24 mouse cellular contexts compared by ENCODE assay signal in the genomic region with DNA sequence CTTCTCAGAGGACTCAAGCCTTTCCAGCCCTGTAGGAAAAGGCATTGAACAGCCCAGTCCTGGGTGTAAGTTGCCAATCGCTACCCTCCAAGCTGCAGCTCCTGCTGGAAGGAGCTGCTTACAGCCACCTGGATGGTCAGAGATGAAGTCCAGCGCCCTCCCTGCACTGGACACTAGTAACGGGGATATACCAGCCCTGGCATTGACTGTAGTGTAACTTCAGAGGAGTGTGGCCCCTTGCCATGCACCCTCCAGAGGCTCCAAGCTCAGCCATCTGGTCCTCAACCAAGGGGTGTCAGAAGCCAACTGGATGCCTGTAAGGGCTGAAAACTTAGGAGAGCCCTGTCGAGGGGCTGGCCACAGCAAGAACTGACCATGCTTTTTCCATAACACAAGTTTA. TPM values are rescaled to one million over a fixed set of nuclear protein-coding genes. Genes with fewer than 3 reads are reported as not detected.
DNase-seq lines count a peak whose midpoint lies in the region; ATAC-seq and TF ChIP-seq lines count a peak whose summit lies in the region.
"Had no signal": no experiment of that assay in that cellular context is flagged by ENCODE, and none has a peak within 500 bp of the region (broad histone marks: within the 10 kb centered on the region; RNA-seq: fewer than 3 reads in every experiment).

No protein-coding gene starts in this region.

- 91% methylated on average over 4 of the region's 4 CpGs for WGBS in hindbrain, embryonic 13.5 days
- WGBS in hindbrain, embryonic 10.5 days: 87% methylated on average over 4 of the region's 4 CpGs
- 75% methylated on average over 4 of the region's 4 CpGs for WGBS in hindbrain, embryonic 16.5 days

- no peaks in the 10 kb centered on the region for H3K9me3 ChIP-seq in hindbrain, embryonic 13.5 days
- no peaks in the 10 kb centered on the region for H3K9me3 ChIP-seq in hindbrain, embryonic 10.5 days
- H3K9me3 ChIP-seq in hindbrain, embryonic 16.5 days (ENCODE audit: control insufficient read depth, low read length): no peaks in the 10 kb centered on the region
- H3K9me3 ChIP-seq: forebrain, embryonic 10.5 days; heart, embryonic 12.5 days; hindbrain, embryonic 15.5 days; lung, embryonic 15.5 days had no signal

- H3K9ac ChIP-seq in hindbrain, embryonic 13.5 days: 0 out of 2 replicates have a peak overlapping the region, but pooled peaks have one; percentile 35
- no peak overlapping the region for H3K9ac ChIP-seq in hindbrain, embryonic 16.5 days (ENCODE audit: low read depth, low read length)
- H3K9ac ChIP-seq: heart, embryonic 12.5 days; hindbrain, embryonic 15.5 days; liver, embryonic 14.5 days; lung, embryonic 15.5 days had no signal

- H3K36me3 ChIP-seq in hindbrain, embryonic 13.5 days: peaks cover 61% of the 10 kb centered on the region
- H3K36me3 ChIP-seq in hindbrain, embryonic 10.5 days: peaks cover 58% of the 10 kb centered on the region
- peaks cover 31% of the 10 kb centered on the region for H3K36me3 ChIP-seq in hindbrain, embryonic 16.5 days (ENCODE audit: control insufficient read depth, insufficient read depth, low read length)

- intact Hi-C loops in gastrocnemius, adult 2 months (cut with DNase I): no loop called here

- ATAC-seq in hindbrain, embryonic 13.5 days (ENCODE audit: low FRiP score): no peak
- ATAC-seq in hindbrain, embryonic 16.5 days: no peak
- ATAC-seq: intestine, embryonic 16.5 days; midbrain, embryonic 16.5 days had no signal

- H3K4me1 ChIP-seq in hindbrain, embryonic 13.5 days (replicated peaks): peaks cover 7% of the 10 kb centered on the region
- no peaks in the 10 kb centered on the region for H3K4me1 ChIP-seq in hindbrain, embryonic 10.5 days (replicated peaks)
- peaks cover 6% of the 10 kb centered on the region for H3K4me1 ChIP-seq in hindbrain, embryonic 16.5 days (ENCODE audit: control insufficient read depth, insufficient read depth, low read depth, low read length)
- H3K4me1 ChIP-seq: forebrain, embryonic 10.5 days; heart, embryonic 12.5 days; lung, embryonic 15.5 days had no signal

- no peak overlapping the region for H3K27ac ChIP-seq in hindbrain, embryonic 13.5 days
- no peak overlapping the region for H3K27ac ChIP-seq in hindbrain, embryonic 10.5 days
- no peak overlapping the region for H3K27ac ChIP-seq in gastrocnemius, adult 2 months
- H3K27ac ChIP-seq in hindbrain, embryonic 16.5 days (ENCODE audit: low read depth, low read length): no peak overlapping the region
- H3K27ac ChIP-seq: forebrain, embryonic 10.5 days; hindbrain, embryonic 15.5 days; liver, embryonic 14.5 days; lung, embryonic 15.5 days had no signal

- no peak overlapping the region for H3K4me2 ChIP-seq in hindbrain, embryonic 13.5 days
- no peak overlapping the region for H3K4me2 ChIP-seq in hindbrain, embryonic 16.5 days (ENCODE audit: low read length)
- H3K4me2 ChIP-seq: heart, embryonic 12.5 days; hindbrain, embryonic 15.5 days; lung, embryonic 15.5 days had no signal

- H3K4me3 ChIP-seq in hindbrain, embryonic 13.5 days: no peak overlapping the region
- no peak overlapping the region for H3K4me3 ChIP-seq in hindbrain, embryonic 10.5 days
- H3K4me3 ChIP-seq in gastrocnemius, adult 2 months: no peak overlapping the region
- H3K4me3 ChIP-seq in hindbrain, embryonic 16.5 days (ENCODE audit: low read length): no peak overlapping the region
- H3K4me3 ChIP-seq: forebrain, embryonic 10.5 days; heart, embryonic 12.5 days; hindbrain, embryonic 15.5 days; lung, embryonic 15.5 days had no signal

- TF ChIP-seq CTCF in gastrocnemius, adult 2 months (IDR thresholded peaks at IDR 0.05): no peak

- H3K27me3 ChIP-seq in hindbrain, embryonic 13.5 days: peaks cover 35% of the 10 kb centered on the region
- peaks cover 32% of the 10 kb centered on the region for H3K27me3 ChIP-seq in hindbrain, embryonic 10.5 days (ENCODE audit: insufficient read depth, poor library complexity, severe bottlenecking)
- peaks cover 3% of the 10 kb centered on the region; the same call in 1 of the 2 replicates for H3K27me3 ChIP-seq in hindbrain, embryonic 16.5 days (replicated peaks; ENCODE audit: control insufficient read depth, insufficient read depth, low read length)

- DNase-seq in hindbrain, embryonic 10.5 days (ENCODE audit: low spot score): no peak
- DNase-seq in cerebellum, adult 8-10 months: peak; percentile 72
- peak; percentile 84 for DNase-seq in gastrocnemius, adult 2 months
- no peak for DNase-seq in adrenal gland, adult 8-10 months
- DNase-seq in thymus, postnatal 10 days (ENCODE audit: low spot score in 2 of 2): no peak
- DNase-seq: heart, postnatal 14 days; kidney, postnatal 4 days; lung, postnatal 4 days; retina, postnatal 1 day; thymus, postnatal 25 days had no signal

RNA-seq across cellular contexts. Expression of gene Car15, which starts 1.8 kb away (rescaled TPM):
- 4.5 and 4.8 TPM in 2 replicates for polyA plus RNA-seq in hindbrain, embryonic 13.5 days (2015; fragmentation: Nextera tagmentation; extraction: Ambion mirVana)
- polyA plus RNA-seq in hindbrain, embryonic 10.5 days (2016; fragmentation: Nextera tagmentation; extraction: Ambion mirVana): 1.9 and 2.3 TPM in 2 replicates
- 1 to 10 TPM; 1.3 to 2.1 TPM for total RNA-seq in gastrocnemius, adult 2 months (2021)
- total RNA-seq in adrenal gland, adult 8-10 months (2022): 1 to 10 TPM in 3 of 4 experiments, under 1 TPM in 1; 0.94 to 3.6 (median 2.3) TPM
- 3.5 and 3.8 TPM in 2 replicates for polyA plus RNA-seq in hindbrain, embryonic 16.5 days (2015; fragmentation: Nextera tagmentation; extraction: Ambion mirVana)

RNA-seq across cellular contexts. Expression of gene B830017H08Rik, which starts 7.1 kb away (rescaled TPM):
- polyA plus RNA-seq in hindbrain, embryonic 13.5 days (2015; fragmentation: Nextera tagmentation; extraction: Ambion mirVana): 2.1 and 2.2 TPM in 2 replicates
- 0.22 TPM in 1 of 2 replicates, not detected in the other for polyA plus RNA-seq in hindbrain, embryonic 10.5 days (2016; fragmentation: Nextera tagmentation; extraction: Ambion mirVana)
- total RNA-seq in gastrocnemius, adult 2 months (2021): not detected
- not detected for total RNA-seq in adrenal gland, adult 8-10 months (2022)
- 3.3 and 3.9 TPM in 2 replicates for polyA plus RNA-seq in hindbrain, embryonic 16.5 days (2015; fragmentation: Nextera tagmentation; extraction: Ambion mirVana)
- total RNA-seq: heart, postnatal 14 days; neutrophil, adult 5-6 weeks had no signal
- polyA plus RNA-seq: forebrain, embryonic 10.5 days; gonadal fat pad, adult 2 months; heart, embryonic 12.5 days; intestine, embryonic 16.5 days; kidney, embryonic 14.5 days; liver, embryonic 14.5 days; lung, embryonic 15.5 days; small intestine, adult 2 months had no signal

RNA-seq across cellular contexts. Expression of gene Scarf2, which starts 42.9 kb away (rescaled TPM):
- 1.6 and 2.0 TPM in 2 replicates for polyA plus RNA-seq in hindbrain, embryonic 13.5 days (2015; fragmentation: Nextera tagmentation; extraction: Ambion mirVana)
- 5.4 and 9.6 TPM in 2 replicates for polyA plus RNA-seq in hindbrain, embryonic 10.5 days (2016; fragmentation: Nextera tagmentation; extraction: Ambion mirVana)
- total RNA-seq in gastrocnemius, adult 2 months (2021): 1 to 10 TPM; 3.6 to 5.2 TPM
- 10 to 100 TPM; 11.8 to 14.9 (median 13.1) TPM for total RNA-seq in adrenal gland, adult 8-10 months (2022)
- polyA plus RNA-seq in hindbrain, embryonic 16.5 days (2015; fragmentation: Nextera tagmentation; extraction: Ambion mirVana): 1.4 TPM in 2 replicates
- total RNA-seq: neutrophil, adult 5-6 weeks had no signal

RNA-seq across cellular contexts. Expression of gene Gm20518, which starts 51.5 kb away (rescaled TPM):
- 0.63 and 0.65 TPM in 2 replicates for polyA plus RNA-seq in hindbrain, embryonic 13.5 days (2015; fragmentation: Nextera tagmentation; extraction: Ambion mirVana)
- polyA plus RNA-seq in hindbrain, embryonic 10.5 days (2016; fragmentation: Nextera tagmentation; extraction: Ambion mirVana): 0.14 and 0.20 TPM in 2 replicates
- under 1 TPM; 0.15 to 0.56 TPM for total RNA-seq in gastrocnemius, adult 2 months (2021)
- under 1 TPM; 0.23 to 0.73 (median 0.33) TPM for total RNA-seq in adrenal gland, adult 8-10 months (2022)
- 0.29 and 0.36 TPM in 2 replicates for polyA plus RNA-seq in hindbrain, embryonic 16.5 days (2015; fragmentation: Nextera tagmentation; extraction: Ambion mirVana)

RNA-seq across cellular contexts. Expression of gene Tssk1, which starts 54.0 kb away (rescaled TPM):
- polyA plus RNA-seq in hindbrain, embryonic 13.5 days (2015; fragmentation: Nextera tagmentation; extraction: Ambion mirVana): 0.05 and 0.10 TPM in 2 replicates
- polyA plus RNA-seq in hindbrain, embryonic 10.5 days (2016; fragmentation: Nextera tagmentation; extraction: Ambion mirVana): not detected in 2 replicates
- under 1 TPM; 0.10 to 0.17 TPM for total RNA-seq in gastrocnemius, adult 2 months (2021)
- under 1 TPM in 3 of 4 experiments, not detected in 1; 0.08 to 0.17 (median 0.12) TPM for total RNA-seq in adrenal gland, adult 8-10 months (2022)
- 0.05 TPM in 1 of 2 replicates, not detected in the other for polyA plus RNA-seq in hindbrain, embryonic 16.5 days (2015; fragmentation: Nextera tagmentation; extraction: Ambion mirVana)
- total RNA-seq: left cerebral cortex, postnatal 10 days; neutrophil, adult 5-6 weeks had no signal
- polyA plus RNA-seq: forebrain, embryonic 10.5 days; kidney, embryonic 14.5 days; liver, embryonic 14.5 days had no signal

Comparison
In these comparisons a context has a peak if more than half of its experiments do, and no peak if none do; other contexts are left out.
1. DNase-seq: peak in cerebellum, adult 8-10 months (single experiment) and gastrocnemius, adult 2 months (single experiment); none in hindbrain, embryonic 10.5 days (single experiment), adrenal gland, adult 8-10 months (single experiment) and thymus, postnatal 10 days (0 of 2).